Mouse (Mus musculus): Measurements from ENCODE around the gene Lonp2. TPM values are rescaled to one million over a fixed set of nuclear protein-coding genes. Genes with fewer than 3 reads are reported as not detected.
A peak's percentile ranks its signal among the peaks of the same experiment; 100 is the strongest.

The Lonp2 gene
- polyA plus RNA-seq, 1 experiment from 2014 or later, result 36.2 TPM

- WGBS, result under 1% methylated on average over 41 of the region's 70 CpGs
- H3K9ac ChIP-seq (ENCODE audit: low read length), result peak overlapping the region; percentile 98
- DNase-seq (ENCODE audit: low spot score), result peak; percentile 95
Observed at GRCm38 (mm10) chr8:86745935-86746441, 122.1 kb downstream of the Lonp2 start.

DNA sequence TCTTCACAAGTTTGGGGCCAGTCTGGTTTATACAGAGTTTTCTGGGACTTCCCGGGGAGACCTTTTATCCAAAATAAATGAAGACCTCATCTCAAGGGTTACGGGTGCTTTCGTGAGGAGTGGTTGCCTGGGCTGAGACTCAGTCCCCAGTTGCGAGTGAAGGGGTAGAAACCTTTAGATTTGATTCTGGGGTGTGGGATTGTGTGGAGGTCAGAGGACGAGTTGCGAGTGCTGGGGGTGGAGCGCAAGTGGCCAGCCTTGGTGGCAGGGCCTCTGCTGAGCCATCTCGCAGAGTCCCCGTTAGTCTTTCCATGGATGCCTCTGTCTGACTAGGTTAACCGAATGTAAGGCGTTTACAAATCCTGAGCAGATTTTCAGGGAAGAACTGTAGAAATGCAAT lies 122.7 kb downstream of the Lonp2 start:
- H3K36me3 ChIP-seq (ENCODE audit: control insufficient read depth, insufficient read depth, low read length), result no peaks in the 10 kb centered on the region
- WGBS, result 4% methylated on average over 11 of the region's 11 CpGs
- DNase-seq (ENCODE audit: low spot score), result peak; percentile 20
- peak overlapping the region; percentile 91 for H3K4me3 ChIP-seq (ENCODE audit: low read depth, low read length)
- no peak for TF ChIP-seq EP300 (optimal IDR thresholded peaks at IDR 0.05)
- no peak for TF ChIP-seq CTCF (IDR thresholded peaks at IDR 0.05; ENCODE audit: low read depth)
- peak overlapping the region; percentile 72 for H3K4me2 ChIP-seq (replicated peaks; ENCODE audit: low read depth)
- no peaks in the 10 kb centered on the region for H3K27me3 ChIP-seq (ENCODE audit: control insufficient read depth, insufficient read depth, low read length)
- ATAC-seq (ENCODE audit: low FRiP score, low TSS enrichment), result peak; percentile 6; the same call in 1 of the 2 replicates
- peak overlapping the region; percentile 81; the same call in 1 of the 2 replicates for H3K27ac ChIP-seq (replicated peaks)
- H3K9me3 ChIP-seq (ENCODE audit: control insufficient read depth, low read length), result no peaks in the 10 kb centered on the region
- no peaks in the 10 kb centered on the region; the same call in 1 of the 2 replicates for H3K4me1 ChIP-seq (replicated peaks; ENCODE audit: control insufficient read depth, insufficient read depth)
- peak overlapping the region; percentile 98 for H3K9ac ChIP-seq (ENCODE audit: low read length)

More at GRCm38 (mm10) chr8:86745935-86746441, 122.1 kb downstream of the Lonp2 start:
- peak overlapping the region; percentile 91 for H3K4me3 ChIP-seq (ENCODE audit: low read depth, low read length)
- H3K4me2 ChIP-seq (replicated peaks; ENCODE audit: low read depth), result peak overlapping the region; percentile 72
- TF ChIP-seq EP300 (optimal IDR thresholded peaks at IDR 0.05) (no peak), CTCF (IDR thresholded peaks at IDR 0.05; ENCODE audit: low read depth) (no peak)
- peak overlapping the region; percentile 99 for H3K27ac ChIP-seq (replicated peaks)
- H3K4me1 ChIP-seq (replicated peaks; ENCODE audit: control insufficient read depth, insufficient read depth), result no peaks in the 10 kb centered on the region; the same call in 1 of the 2 replicates
- no peaks in the 10 kb centered on the region for H3K9me3 ChIP-seq (ENCODE audit: control insufficient read depth, low read length)
- ATAC-seq (ENCODE audit: low FRiP score, low TSS enrichment), result peak; percentile 91
- H3K36me3 ChIP-seq (ENCODE audit: control insufficient read depth, insufficient read depth, low read length), result no peaks in the 10 kb centered on the region
- H3K27me3 ChIP-seq (ENCODE audit: control insufficient read depth, insufficient read depth, low read length), result no peaks in the 10 kb centered on the region

GRCm38 (mm10) chr8:86749842-86750241 lies 126.0 kb downstream of the Lonp2 start:
- H3K4me3 ChIP-seq (ENCODE audit: low read depth, low read length), result no peak overlapping the region
- H3K9ac ChIP-seq (ENCODE audit: low read length), result no peak overlapping the region
- H3K36me3 ChIP-seq (ENCODE audit: control insufficient read depth, insufficient read depth, low read length), result no peaks in the 10 kb centered on the region
- H3K4me1 ChIP-seq (replicated peaks; ENCODE audit: control insufficient read depth, insufficient read depth), result no peaks in the 10 kb centered on the region; the same call in 1 of the 2 replicates
- H3K27me3 ChIP-seq (ENCODE audit: control insufficient read depth, insufficient read depth, low read length), result no peaks in the 10 kb centered on the region
- H3K9me3 ChIP-seq (ENCODE audit: control insufficient read depth, low read length), result no peaks in the 10 kb centered on the region
- TF ChIP-seq EP300 (optimal IDR thresholded peaks at IDR 0.05) (no peak), CTCF (IDR thresholded peaks at IDR 0.05; ENCODE audit: low read depth) (no peak)
- 52% methylated on average over 2 of the region's 2 CpGs for WGBS
- H3K4me2 ChIP-seq (replicated peaks; ENCODE audit: low read depth), result no peak overlapping the region
- no peak for ATAC-seq (ENCODE audit: low FRiP score, low TSS enrichment)
- no peak for DNase-seq (ENCODE audit: low spot score)
- H3K27ac ChIP-seq (replicated peaks), result no peak overlapping the region

DNA sequence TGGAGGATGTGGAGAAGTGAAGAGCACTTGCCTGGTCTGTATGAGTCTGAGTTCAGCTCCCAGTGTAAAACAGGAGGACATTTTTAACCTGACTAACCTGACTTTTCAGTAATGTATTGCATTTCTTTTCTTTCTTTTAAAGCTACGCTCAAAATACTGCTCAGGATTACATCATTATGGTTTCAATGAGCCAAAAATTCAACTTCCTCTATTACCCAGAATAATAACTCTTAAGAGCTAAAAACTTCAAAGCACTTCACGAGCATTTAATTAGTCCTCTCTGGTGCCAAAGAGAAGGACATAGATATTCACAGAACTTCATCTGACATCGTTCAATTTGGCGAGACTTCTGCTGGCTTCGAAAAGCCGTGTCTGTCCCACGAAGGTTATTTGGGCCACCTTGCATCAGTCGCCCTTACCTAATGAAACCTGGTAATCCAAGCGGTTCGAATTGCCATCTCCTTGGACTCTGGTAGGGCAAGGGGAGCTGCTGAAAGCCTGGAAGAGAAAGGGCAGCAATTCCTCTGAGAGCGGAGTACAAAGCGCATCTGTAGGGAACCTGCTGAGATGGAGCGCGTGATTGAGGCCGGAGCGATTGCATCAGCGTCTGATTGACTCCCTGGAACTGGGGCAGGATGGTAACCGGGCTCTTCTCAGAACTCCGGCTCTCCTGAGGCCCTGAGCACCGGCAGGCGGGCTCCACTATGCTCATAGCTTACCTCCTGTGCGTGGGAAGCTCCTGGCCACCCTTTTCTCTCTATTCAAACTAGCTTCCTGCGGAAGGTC lies 133.3 kb downstream of the Lonp2 start:
- no peak overlapping the region for H3K4me2 ChIP-seq (replicated peaks; ENCODE audit: low read depth)
- H3K27me3 ChIP-seq (ENCODE audit: control insufficient read depth, insufficient read depth, low read length), result no peaks in the 10 kb centered on the region
- H3K9me3 ChIP-seq (ENCODE audit: control insufficient read depth, low read length), result no peaks in the 10 kb centered on the region
- H3K27ac ChIP-seq (replicated peaks), result 0 out of 2 replicates have a peak overlapping the region, but pooled peaks have one; percentile 30
- H3K36me3 ChIP-seq (ENCODE audit: control insufficient read depth, insufficient read depth, low read length), result no peaks in the 10 kb centered on the region
- H3K4me1 ChIP-seq (replicated peaks; ENCODE audit: control insufficient read depth, insufficient read depth), result no peaks in the 10 kb centered on the region
- WGBS, result 43% methylated on average over 23 of the region's 23 CpGs
- ATAC-seq (ENCODE audit: low FRiP score, low TSS enrichment) (no peak), DNase-seq (ENCODE audit: low spot score) (no peak)
- no peak overlapping the region for H3K4me3 ChIP-seq (ENCODE audit: low read depth, low read length)
- no peak overlapping the region for H3K9ac ChIP-seq (ENCODE audit: low read length)
- TF ChIP-seq CTCF (IDR thresholded peaks at IDR 0.05; ENCODE audit: low read depth) (no peak), EP300 (optimal IDR thresholded peaks at IDR 0.05) (no peak)

GRCm38 (mm10) chr8:86758651-86759050 lies 134.8 kb downstream of the Lonp2 start:
- H3K4me1 ChIP-seq (replicated peaks; ENCODE audit: control insufficient read depth, insufficient read depth), result no peaks in the 10 kb centered on the region
- H3K36me3 ChIP-seq (ENCODE audit: control insufficient read depth, insufficient read depth, low read length), result no peaks in the 10 kb centered on the region
- no peaks in the 10 kb centered on the region for H3K9me3 ChIP-seq (ENCODE audit: control insufficient read depth, low read length)
- TF ChIP-seq CTCF (IDR thresholded peaks at IDR 0.05; ENCODE audit: low read depth), result no peak
- TF ChIP-seq EP300 (optimal IDR thresholded peaks at IDR 0.05), result no peak
- H3K4me3 ChIP-seq (ENCODE audit: low read depth, low read length), result no peak overlapping the region
- no peaks in the 10 kb centered on the region for H3K27me3 ChIP-seq (ENCODE audit: control insufficient read depth, insufficient read depth, low read length)
- ATAC-seq (ENCODE audit: low FRiP score, low TSS enrichment) (peak; percentile 66; the same call in 1 of the 2 replicates), DNase-seq (ENCODE audit: low spot score) (no peak)
- H3K9ac ChIP-seq (ENCODE audit: low read length), result no peak overlapping the region
- WGBS, result 55% methylated on average over 3 of the region's 3 CpGs
- H3K27ac ChIP-seq (replicated peaks), result no peak overlapping the region
- H3K4me2 ChIP-seq (replicated peaks; ENCODE audit: low read depth), result no peak overlapping the region

DNA sequence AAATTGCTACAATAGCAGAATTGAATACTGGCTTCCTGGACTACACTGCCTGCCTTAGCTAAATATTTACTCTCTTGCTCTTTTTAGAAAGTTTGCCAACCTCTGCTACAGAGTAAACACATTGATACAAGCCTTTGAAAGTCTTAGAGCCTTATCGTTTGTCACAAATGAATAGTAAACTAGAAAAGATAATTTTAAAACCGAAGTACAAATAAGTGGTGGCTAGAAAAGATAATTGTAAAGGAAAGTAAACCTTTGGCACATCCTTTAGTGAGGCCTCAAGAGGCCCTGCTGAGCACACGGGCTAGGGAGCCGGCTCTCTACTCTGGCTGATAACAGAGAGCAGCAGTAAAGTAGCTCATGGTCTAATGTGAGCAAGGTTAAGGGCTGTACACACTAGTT lies 135.2 kb downstream of the Lonp2 start:
- no peaks in the 10 kb centered on the region for H3K27me3 ChIP-seq (ENCODE audit: control insufficient read depth, insufficient read depth, low read length)
- peak; percentile 94 for ATAC-seq (ENCODE audit: low FRiP score, low TSS enrichment)
- TF ChIP-seq CTCF (IDR thresholded peaks at IDR 0.05; ENCODE audit: low read depth) (no peak), EP300 (optimal IDR thresholded peaks at IDR 0.05) (no peak)
- H3K27ac ChIP-seq (replicated peaks), result no peak overlapping the region
- no peak overlapping the region for H3K4me3 ChIP-seq (ENCODE audit: low read depth, low read length)
- H3K36me3 ChIP-seq (ENCODE audit: control insufficient read depth, insufficient read depth, low read length), result no peaks in the 10 kb centered on the region
- H3K9me3 ChIP-seq (ENCODE audit: control insufficient read depth, low read length), result no peaks in the 10 kb centered on the region
- no peak overlapping the region for H3K4me2 ChIP-seq (replicated peaks; ENCODE audit: low read depth)
- 12% methylated on average over 4 of the region's 4 CpGs for WGBS
- DNase-seq (ENCODE audit: low spot score), result peak; percentile 45
- H3K4me1 ChIP-seq (replicated peaks; ENCODE audit: control insufficient read depth, insufficient read depth), result no peaks in the 10 kb centered on the region
- H3K9ac ChIP-seq (ENCODE audit: low read length), result no peak overlapping the region

Measured in stomach, postnatal 0 days (tissue).